Mouse (Mus musculus): ENCODE measurements around the gene Hrh2.
A peak's percentile ranks its signal among the peaks of the same experiment; 100 is the strongest.

The Hrh2 gene

GRCm38 (mm10) chr13:54221631-54222179, 29.8 kb downstream of the Hrh2 start:
- no peak for DNase-seq

GRCm38 (mm10) chr13:54222921-54223769, 31.2 kb downstream of the Hrh2 start:
- peak; percentile 14 for DNase-seq

GRCm38 (mm10) chr13:54227916-54228483, 36.1 kb downstream of the Hrh2 start:
- DNase-seq: peak; percentile 73

GRCm38 (mm10) chr13:54230081-54230480, 38.2 kb downstream of the Hrh2 start:
- DNase-seq: no peak

- peak; percentile 45 for DNase-seq
Observed at GRCm38 (mm10) chr13:54231868-54232267, 39.9 kb downstream of the Hrh2 start.

GRCm38 (mm10) chr13:54237512-54237911, 45.6 kb downstream of the Hrh2 start:
- no peak for DNase-seq

- peak; percentile 15 for DNase-seq
Observed at GRCm38 (mm10) chr13:54238585-54239323, 46.8 kb downstream of the Hrh2 start.

- peak; percentile 38 for DNase-seq
Observed at GRCm38 (mm10) chr13:54242380-54242779, 50.5 kb downstream of the Hrh2 start.

GRCm38 (mm10) chr13:54245204-54245603, 53.3 kb downstream of the Hrh2 start:
- no peak for DNase-seq

- DNase-seq: peak; percentile 76
Observed at GRCm38 (mm10) chr13:54247545-54247944, 55.6 kb downstream of the Hrh2 start.

GRCm38 (mm10) chr13:54248436-54248995, 56.6 kb downstream of the Hrh2 start:
- DNase-seq: peak; percentile 10

- peak; percentile 70 for DNase-seq
Observed at GRCm38 (mm10) chr13:54249007-54249406, 57.1 kb downstream of the Hrh2 start.

GRCm38 (mm10) chr13:54250346-54250745, 58.4 kb downstream of the Hrh2 start:
- DNase-seq: no peak

GRCm38 (mm10) chr13:54251541-54252225, 59.8 kb downstream of the Hrh2 start:
- no peak for DNase-seq

- DNase-seq: no peak
Observed at GRCm38 (mm10) chr13:54257580-54258223, 65.8 kb downstream of the Hrh2 start.

GRCm38 (mm10) chr13:54258231-54258743, 66.4 kb downstream of the Hrh2 start:
- DNase-seq: no peak

GRCm38 (mm10) chr13:54260318-54260717, 68.4 kb downstream of the Hrh2 start:
- DNase-seq: peak; percentile 18

- DNase-seq: no peak
Observed at GRCm38 (mm10) chr13:54262741-54263510, 71.0 kb downstream of the Hrh2 start.

GRCm38 (mm10) chr13:54263641-54264040, 71.7 kb downstream of the Hrh2 start:
- no peak for DNase-seq

GRCm38 (mm10) chr13:54266472-54266871, 74.5 kb downstream of the Hrh2 start:
- DNase-seq: no peak

- no peak for DNase-seq
Observed at GRCm38 (mm10) chr13:54269087-54269486, 77.2 kb downstream of the Hrh2 start.

All from lung, postnatal 10 days (tissue).